Mouse (Mus musculus): ENCODE measurements at regions not wholly inside any gene's neighbourhood (a gene's known extent, or its start where the extent isn't known, plus 50 kb on each side); places are given as distances from the start of the nearest gene placed in this dataset.

GRCm38 (mm10) chr14:100630197-100630596 is 345.7 kb upstream of the Klf12 start:
- H3K4me1 ChIP-seq (ENCODE audit: control insufficient read depth, insufficient read depth, low read length), result no peaks in the 10 kb centered on the region
- no peak overlapping the region for H3K9ac ChIP-seq (ENCODE audit: low read depth, poor library complexity, severe bottlenecking)
- TF ChIP-seq POLR2A (IDR thresholded peaks at IDR 0.05; ENCODE audit: insufficient read depth, low read length) (no peak), CTCF (IDR thresholded peaks at IDR 0.05; ENCODE audit: low read depth, low read length) (no peak), EP300 (IDR thresholded peaks at IDR 0.05; ENCODE audit: insufficient read depth, low read depth, low read length) (no peak)
- no peak overlapping the region for H3K4me3 ChIP-seq (ENCODE audit: low read depth, low read length)
- no peaks in the 10 kb centered on the region for H3K36me3 ChIP-seq (ENCODE audit: control insufficient read depth, insufficient read depth, low read length, poor library complexity, severe bottlenecking)
- H3K27ac ChIP-seq (ENCODE audit: insufficient read depth, low read length), result no peak overlapping the region
- H3K27me3 ChIP-seq (ENCODE audit: control insufficient read depth, insufficient read depth, low read length, poor library complexity, severe bottlenecking), result no peaks in the 10 kb centered on the region
- H3K9me3 ChIP-seq (replicated peaks; ENCODE audit: control insufficient read depth, insufficient read depth, low read length, poor library complexity, severe bottlenecking), result no peaks in the 10 kb centered on the region

GRCm38 (mm10) chr14:100627523-100627922 is 343.0 kb upstream of the Klf12 start:
- no peaks in the 10 kb centered on the region for H3K36me3 ChIP-seq (ENCODE audit: control insufficient read depth, insufficient read depth, low read length, poor library complexity, severe bottlenecking)
- no peak overlapping the region for H3K9ac ChIP-seq (ENCODE audit: low read depth, poor library complexity, severe bottlenecking)
- H3K27me3 ChIP-seq (ENCODE audit: control insufficient read depth, insufficient read depth, low read length, poor library complexity, severe bottlenecking), result no peaks in the 10 kb centered on the region
- H3K27ac ChIP-seq (ENCODE audit: insufficient read depth, low read length), result no peak overlapping the region
- H3K9me3 ChIP-seq (replicated peaks; ENCODE audit: control insufficient read depth, insufficient read depth, low read length, poor library complexity, severe bottlenecking), result no peaks in the 10 kb centered on the region
- H3K4me3 ChIP-seq (ENCODE audit: low read depth, low read length), result no peak overlapping the region
- no peaks in the 10 kb centered on the region for H3K4me1 ChIP-seq (ENCODE audit: control insufficient read depth, insufficient read depth, low read length)
- TF ChIP-seq EP300 (IDR thresholded peaks at IDR 0.05; ENCODE audit: insufficient read depth, low read depth, low read length) (no peak), POLR2A (IDR thresholded peaks at IDR 0.05; ENCODE audit: insufficient read depth, low read length) (no peak), CTCF (IDR thresholded peaks at IDR 0.05; ENCODE audit: low read depth, low read length) (no peak)

GRCm38 (mm10) chr14:100619656-100620030 is 335.2 kb upstream of the Klf12 start:
- Histone ChIP-seq H3K9ac (ENCODE audit: low read depth, poor library complexity, severe bottlenecking) (no peak overlapping the region), H3K4me1 (ENCODE audit: control insufficient read depth, insufficient read depth, low read length) (no peaks in the 10 kb centered on the region), H3K36me3 (ENCODE audit: control insufficient read depth, insufficient read depth, low read length, poor library complexity, severe bottlenecking) (no peaks in the 10 kb centered on the region), H3K9me3 (replicated peaks; ENCODE audit: control insufficient read depth, insufficient read depth, low read length, poor library complexity, severe bottlenecking) (no peaks in the 10 kb centered on the region), H3K27me3 (ENCODE audit: control insufficient read depth, insufficient read depth, low read length, poor library complexity, severe bottlenecking) (no peaks in the 10 kb centered on the region), H3K27ac (ENCODE audit: insufficient read depth, low read length) (no peak overlapping the region), H3K4me3 (ENCODE audit: low read depth, low read length) (no peak overlapping the region)
- TF ChIP-seq POLR2A (IDR thresholded peaks at IDR 0.05; ENCODE audit: insufficient read depth, low read length), result no peak
- no peak for TF ChIP-seq EP300 (IDR thresholded peaks at IDR 0.05; ENCODE audit: insufficient read depth, low read depth, low read length)
- no peak for TF ChIP-seq CTCF (IDR thresholded peaks at IDR 0.05; ENCODE audit: low read depth, low read length)

GRCm38 (mm10) chr14:100618793-100619655 is 334.5 kb upstream of the Klf12 start:
- TF ChIP-seq EP300 (IDR thresholded peaks at IDR 0.05; ENCODE audit: insufficient read depth, low read depth, low read length) (no peak), CTCF (IDR thresholded peaks at IDR 0.05; ENCODE audit: low read depth, low read length) (no peak), POLR2A (IDR thresholded peaks at IDR 0.05; ENCODE audit: insufficient read depth, low read length) (no peak)
- H3K9ac ChIP-seq (ENCODE audit: low read depth, poor library complexity, severe bottlenecking), result no peak overlapping the region
- no peaks in the 10 kb centered on the region for H3K36me3 ChIP-seq (ENCODE audit: control insufficient read depth, insufficient read depth, low read length, poor library complexity, severe bottlenecking)
- H3K27me3 ChIP-seq (ENCODE audit: control insufficient read depth, insufficient read depth, low read length, poor library complexity, severe bottlenecking), result no peaks in the 10 kb centered on the region
- H3K27ac ChIP-seq (ENCODE audit: insufficient read depth, low read length), result no peak overlapping the region
- H3K9me3 ChIP-seq (replicated peaks; ENCODE audit: control insufficient read depth, insufficient read depth, low read length, poor library complexity, severe bottlenecking), result no peaks in the 10 kb centered on the region
- H3K4me1 ChIP-seq (ENCODE audit: control insufficient read depth, insufficient read depth, low read length), result no peaks in the 10 kb centered on the region
- no peak overlapping the region for H3K4me3 ChIP-seq (ENCODE audit: low read depth, low read length)

GRCm38 (mm10) chr14:100610017-100610760 is 325.7 kb upstream of the Klf12 start:
- TF ChIP-seq POLR2A (IDR thresholded peaks at IDR 0.05; ENCODE audit: insufficient read depth, low read length) (no peak), EP300 (IDR thresholded peaks at IDR 0.05; ENCODE audit: insufficient read depth, low read depth, low read length) (no peak), CTCF (IDR thresholded peaks at IDR 0.05; ENCODE audit: low read depth, low read length) (no peak)
- no peaks in the 10 kb centered on the region for H3K27me3 ChIP-seq (ENCODE audit: control insufficient read depth, insufficient read depth, low read length, poor library complexity, severe bottlenecking)

GRCm38 (mm10) chr14:100607109-100607508 is 322.6 kb upstream of the Klf12 start:
- Histone ChIP-seq H3K27me3 (ENCODE audit: control insufficient read depth, insufficient read depth, low read length, poor library complexity, severe bottlenecking) (no peaks in the 10 kb centered on the region), H3K9me3 (replicated peaks; ENCODE audit: control insufficient read depth, insufficient read depth, low read length, poor library complexity, severe bottlenecking) (no peaks in the 10 kb centered on the region), H3K36me3 (ENCODE audit: control insufficient read depth, insufficient read depth, low read length, poor library complexity, severe bottlenecking) (no peaks in the 10 kb centered on the region), H3K4me3 (ENCODE audit: low read depth, low read length) (no peak overlapping the region), H3K9ac (ENCODE audit: low read depth, poor library complexity, severe bottlenecking) (no peak overlapping the region), H3K4me1 (ENCODE audit: control insufficient read depth, insufficient read depth, low read length) (no peaks in the 10 kb centered on the region), H3K27ac (ENCODE audit: insufficient read depth, low read length) (no peak overlapping the region)
- no peak for TF ChIP-seq EP300 (IDR thresholded peaks at IDR 0.05; ENCODE audit: insufficient read depth, low read depth, low read length)
- no peak for TF ChIP-seq CTCF (IDR thresholded peaks at IDR 0.05; ENCODE audit: low read depth, low read length)
- TF ChIP-seq POLR2A (IDR thresholded peaks at IDR 0.05; ENCODE audit: insufficient read depth, low read length), result no peak

More at GRCm38 (mm10) chr14:100610017-100610760, 325.7 kb upstream of the Klf12 start:
- Histone ChIP-seq H3K4me1 (ENCODE audit: control insufficient read depth, insufficient read depth, low read length) (no peaks in the 10 kb centered on the region), H3K9me3 (replicated peaks; ENCODE audit: control insufficient read depth, insufficient read depth, low read length, poor library complexity, severe bottlenecking) (no peaks in the 10 kb centered on the region), H3K27ac (ENCODE audit: insufficient read depth, low read length) (no peak overlapping the region), H3K36me3 (ENCODE audit: control insufficient read depth, insufficient read depth, low read length, poor library complexity, severe bottlenecking) (no peaks in the 10 kb centered on the region), H3K4me3 (ENCODE audit: low read depth, low read length) (no peak overlapping the region), H3K9ac (ENCODE audit: low read depth, poor library complexity, severe bottlenecking) (no peak overlapping the region)
